Mouse (Mus musculus): ENCODE data around the gene Kdm4a. TPM values are rescaled to one million over a fixed set of nuclear protein-coding genes. Genes with fewer than 3 reads are reported as not detected.

The Kdm4a gene
- polyA plus RNA-seq, 1 experiment from 2014 or later: 51.4 TPM

GRCm38 (mm10) chr4:118171006-118171405 lies 8.8 kb downstream of the Kdm4a start:
- peak; percentile 30 for DNase-seq (ENCODE audit: low spot score)
- Histone ChIP-seq H3K27ac (ENCODE audit: low read depth, low read length) (no peak overlapping the region), H3K4me3 (ENCODE audit: low read depth, low read length) (no peak overlapping the region), H3K4me2 (ENCODE audit: low read length) (no peak overlapping the region), H3K9me3 (replicated peaks; ENCODE audit: control insufficient read depth, low read length) (no peaks in the 10 kb centered on the region), H3K9ac (ENCODE audit: low read length) (no peak overlapping the region), H3K36me3 (ENCODE audit: control insufficient read depth, insufficient read depth, low read length) (peaks cover 99% of the 10 kb centered on the region), H3K4me1 (ENCODE audit: control insufficient read depth, insufficient read depth, low read length) (no peaks in the 10 kb centered on the region), H3K27me3 (replicated peaks; ENCODE audit: control insufficient read depth, insufficient read depth, low read length) (no peaks in the 10 kb centered on the region)
- WGBS: 86% methylated on average over 9 of the region's 9 CpGs
- no peak for ATAC-seq

- Histone ChIP-seq H3K4me2 (ENCODE audit: low read length) (no peak overlapping the region), H3K9me3 (replicated peaks; ENCODE audit: control insufficient read depth, low read length) (no peaks in the 10 kb centered on the region), H3K4me1 (ENCODE audit: control insufficient read depth, insufficient read depth, low read length) (no peaks in the 10 kb centered on the region), H3K27me3 (replicated peaks; ENCODE audit: control insufficient read depth, insufficient read depth, low read length) (no peaks in the 10 kb centered on the region), H3K36me3 (ENCODE audit: control insufficient read depth, insufficient read depth, low read length) (peaks cover 97% of the 10 kb centered on the region), H3K9ac (ENCODE audit: low read length) (no peak overlapping the region), H3K4me3 (ENCODE audit: low read depth, low read length) (no peak overlapping the region), H3K27ac (ENCODE audit: low read depth, low read length) (no peak overlapping the region)
- 96% methylated on average over 12 of the region's 12 CpGs for WGBS
- no peak for DNase-seq (ENCODE audit: low spot score)
- ATAC-seq: no peak
Observed at GRCm38 (mm10) chr4:118162123-118162522, 17.7 kb downstream of the Kdm4a start.

GRCm38 (mm10) chr4:118157666-118158065 lies 22.2 kb downstream of the Kdm4a start:
- Histone ChIP-seq H3K4me1 (ENCODE audit: control insufficient read depth, insufficient read depth, low read length) (no peaks in the 10 kb centered on the region), H3K4me2 (ENCODE audit: low read length) (no peak overlapping the region), H3K4me3 (ENCODE audit: low read depth, low read length) (no peak overlapping the region), H3K36me3 (ENCODE audit: control insufficient read depth, insufficient read depth, low read length) (peaks cover 99% of the 10 kb centered on the region), H3K9me3 (replicated peaks; ENCODE audit: control insufficient read depth, low read length) (no peaks in the 10 kb centered on the region), H3K27ac (ENCODE audit: low read depth, low read length) (no peak overlapping the region), H3K9ac (ENCODE audit: low read length) (no peak overlapping the region), H3K27me3 (replicated peaks; ENCODE audit: control insufficient read depth, insufficient read depth, low read length) (no peaks in the 10 kb centered on the region)
- DNase-seq (ENCODE audit: low spot score): no peak
- ATAC-seq: no peak
- 96% methylated on average over 3 of the region's 3 CpGs for WGBS

GRCm38 (mm10) chr4:118156559-118156958 lies 23.3 kb downstream of the Kdm4a start:
- Histone ChIP-seq H3K27ac (ENCODE audit: low read depth, low read length) (no peak overlapping the region), H3K9me3 (replicated peaks; ENCODE audit: control insufficient read depth, low read length) (no peaks in the 10 kb centered on the region), H3K4me3 (ENCODE audit: low read depth, low read length) (no peak overlapping the region), H3K36me3 (ENCODE audit: control insufficient read depth, insufficient read depth, low read length) (peaks cover 97% of the 10 kb centered on the region), H3K4me1 (ENCODE audit: control insufficient read depth, insufficient read depth, low read length) (no peaks in the 10 kb centered on the region), H3K4me2 (ENCODE audit: low read length) (no peak overlapping the region), H3K27me3 (replicated peaks; ENCODE audit: control insufficient read depth, insufficient read depth, low read length) (no peaks in the 10 kb centered on the region), H3K9ac (ENCODE audit: low read length) (no peak overlapping the region)
- ATAC-seq (no peak), DNase-seq (ENCODE audit: low spot score) (peak; percentile 29)
- WGBS: 74% methylated on average over 15 of the region's 15 CpGs

- Histone ChIP-seq H3K9ac (ENCODE audit: low read length) (no peak overlapping the region), H3K4me2 (ENCODE audit: low read length) (no peak overlapping the region), H3K27ac (ENCODE audit: low read depth, low read length) (no peak overlapping the region), H3K36me3 (ENCODE audit: control insufficient read depth, insufficient read depth, low read length) (peaks cover 92% of the 10 kb centered on the region), H3K4me3 (ENCODE audit: low read depth, low read length) (no peak overlapping the region), H3K4me1 (ENCODE audit: control insufficient read depth, insufficient read depth, low read length) (no peaks in the 10 kb centered on the region), H3K9me3 (replicated peaks; ENCODE audit: control insufficient read depth, low read length) (no peaks in the 10 kb centered on the region), H3K27me3 (replicated peaks; ENCODE audit: control insufficient read depth, insufficient read depth, low read length) (no peaks in the 10 kb centered on the region)
- ATAC-seq: no peak
- whole genome bisulfite sequencing: 97% methylated on average over 5 of the region's 5 CpGs
- DNase-seq (ENCODE audit: low spot score): no peak
Observed at GRCm38 (mm10) chr4:118154889-118155288, 25.0 kb downstream of the Kdm4a start.

- no peak overlapping the region for H3K4me3 ChIP-seq (ENCODE audit: low read depth, low read length)
- H3K27ac ChIP-seq (ENCODE audit: low read depth, low read length): no peak overlapping the region
- H3K27me3 ChIP-seq (replicated peaks; ENCODE audit: control insufficient read depth, insufficient read depth, low read length): no peaks in the 10 kb centered on the region
- H3K4me2 ChIP-seq (ENCODE audit: low read length): no peak overlapping the region
- H3K36me3 ChIP-seq (ENCODE audit: control insufficient read depth, insufficient read depth, low read length): peaks cover 92% of the 10 kb centered on the region
- H3K9ac ChIP-seq (ENCODE audit: low read length): no peak overlapping the region
- 92% methylated on average over 17 of the region's 17 CpGs for WGBS
- H3K9me3 ChIP-seq (replicated peaks; ENCODE audit: control insufficient read depth, low read length): no peaks in the 10 kb centered on the region
- DNase-seq (ENCODE audit: low spot score) (no peak), ATAC-seq (no peak)
- H3K4me1 ChIP-seq (ENCODE audit: control insufficient read depth, insufficient read depth, low read length): no peaks in the 10 kb centered on the region
Observed at GRCm38 (mm10) chr4:118152020-118152785, 27.6 kb downstream of the Kdm4a start.

- DNase-seq (ENCODE audit: low spot score) (no peak), ATAC-seq (no peak)
- 90% methylated on average over 7 of the region's 7 CpGs for WGBS
- Histone ChIP-seq H3K4me1 (ENCODE audit: control insufficient read depth, insufficient read depth, low read length) (no peaks in the 10 kb centered on the region), H3K9me3 (replicated peaks; ENCODE audit: control insufficient read depth, low read length) (no peaks in the 10 kb centered on the region), H3K4me2 (ENCODE audit: low read length) (no peak overlapping the region), H3K4me3 (ENCODE audit: low read depth, low read length) (no peak overlapping the region), H3K9ac (ENCODE audit: low read length) (no peak overlapping the region), H3K36me3 (ENCODE audit: control insufficient read depth, insufficient read depth, low read length) (peaks cover 93% of the 10 kb centered on the region), H3K27ac (ENCODE audit: low read depth, low read length) (no peak overlapping the region), H3K27me3 (replicated peaks; ENCODE audit: control insufficient read depth, insufficient read depth, low read length) (no peaks in the 10 kb centered on the region)
Observed at GRCm38 (mm10) chr4:118150804-118151203, 29.0 kb downstream of the Kdm4a start.

GRCm38 (mm10) chr4:118149956-118150680 lies 29.7 kb downstream of the Kdm4a start:
- Histone ChIP-seq H3K4me3 (ENCODE audit: low read depth, low read length) (no peak overlapping the region), H3K27ac (ENCODE audit: low read depth, low read length) (no peak overlapping the region), H3K9me3 (replicated peaks; ENCODE audit: control insufficient read depth, low read length) (no peaks in the 10 kb centered on the region), H3K4me1 (ENCODE audit: control insufficient read depth, insufficient read depth, low read length) (no peaks in the 10 kb centered on the region), H3K9ac (ENCODE audit: low read length) (no peak overlapping the region), H3K27me3 (replicated peaks; ENCODE audit: control insufficient read depth, insufficient read depth, low read length) (no peaks in the 10 kb centered on the region), H3K4me2 (ENCODE audit: low read length) (no peak overlapping the region), H3K36me3 (ENCODE audit: control insufficient read depth, insufficient read depth, low read length) (peaks cover 93% of the 10 kb centered on the region)
- 89% methylated on average over 14 of the region's 14 CpGs for WGBS
- DNase-seq (ENCODE audit: low spot score) (no peak), ATAC-seq (no peak)

- WGBS: 83% methylated on average over 10 of the region's 10 CpGs
- ATAC-seq (no peak), DNase-seq (ENCODE audit: low spot score) (no peak)
- H3K9me3 ChIP-seq (replicated peaks; ENCODE audit: control insufficient read depth, low read length): no peaks in the 10 kb centered on the region
- H3K9ac ChIP-seq (ENCODE audit: low read length): no peak overlapping the region
- H3K36me3 ChIP-seq (ENCODE audit: control insufficient read depth, insufficient read depth, low read length): peaks cover 93% of the 10 kb centered on the region
- no peak overlapping the region for H3K4me2 ChIP-seq (ENCODE audit: low read length)
- no peak overlapping the region for H3K27ac ChIP-seq (ENCODE audit: low read depth, low read length)
- no peak overlapping the region for H3K4me3 ChIP-seq (ENCODE audit: low read depth, low read length)
- H3K27me3 ChIP-seq (replicated peaks; ENCODE audit: control insufficient read depth, insufficient read depth, low read length): no peaks in the 10 kb centered on the region
- H3K4me1 ChIP-seq (ENCODE audit: control insufficient read depth, insufficient read depth, low read length): no peaks in the 10 kb centered on the region
Observed at GRCm38 (mm10) chr4:118149055-118149576, 30.7 kb downstream of the Kdm4a start.

All from forebrain, embryonic 14.5 days (tissue).